Mouse (Mus musculus): ENCODE data around the gene Runx1. TPM values are rescaled to one million over a fixed set of nuclear protein-coding genes. Genes with fewer than 3 reads are reported as not detected.

Runx1 gene
- total and polyA plus RNA-seq, 3 experiments, result 3.1 to 10.9 (median 4.7) TPM

DNA sequence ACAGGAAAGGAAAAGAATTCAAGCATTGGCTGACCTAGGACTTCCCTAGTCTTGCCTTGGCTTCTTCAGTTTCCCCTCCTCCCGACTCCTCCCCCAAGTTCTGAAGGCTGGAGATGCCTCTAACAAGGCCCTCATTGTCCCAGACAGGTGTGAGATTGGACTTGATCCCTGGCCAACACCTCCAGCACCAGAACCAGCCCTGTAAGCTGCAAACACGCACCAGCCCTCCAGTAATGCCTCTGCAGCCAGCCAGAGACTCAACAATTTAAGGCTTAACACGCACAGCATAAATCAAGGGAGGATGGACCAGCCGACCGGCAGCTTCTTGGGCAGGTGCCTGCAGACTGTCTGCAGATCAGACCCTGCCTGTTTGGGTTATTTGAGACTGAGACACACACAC is 195.0 kb downstream of the Runx1 start:
- Histone ChIP-seq H3K9ac (ENCODE audit: insufficient read depth, low read depth) (no peak overlapping the region), H3K27ac (ENCODE audit: insufficient read depth, low read depth) (no peak overlapping the region), H3K4me1 (ENCODE audit: control insufficient read depth in 1 of 2, insufficient read depth in 2 of 2) (peaks cover 25 to 54% of the 10 kb centered on the region in 2 experiments), H3K27me3 (replicated peaks) (no peaks in the 10 kb centered on the region), H3K79me2 (replicated peaks; ENCODE audit: control insufficient read depth, extremely low read depth, insufficient read depth, poor library complexity, severe bottlenecking) (no peaks in the 10 kb centered on the region), H3K36me3 (replicated peaks in 1 of 2; ENCODE audit: control insufficient read depth in 1 of 2, insufficient read depth in 1 of 2, low read length in 1 of 2) (peaks cover 0 to 76% of the 10 kb centered on the region in 2 experiments), H3K4me3 (replicated peaks in 1 of 3; ENCODE audit: low read depth in 2 of 3, low read length in 2 of 3, poor library complexity in 1 of 3) (no peak overlapping the region), H3K9me3 (replicated peaks; ENCODE audit: low read length) (no peaks in the 10 kb centered on the region), H3K4me2 (ENCODE audit: insufficient read depth, low read depth, poor library complexity, severe bottlenecking) (no peak overlapping the region)
- dilution Hi-C loops (cut with MboI; ENCODE audit: extremely low pct_ligation_motif_present, extremely low pct_unique_long_range_greater_than_20kb, low sequenced_read_pairs), result no loop called here
- TF ChIP-seq NRF1 (IDR thresholded peaks at IDR 0.05; ENCODE audit: low read depth, low read length), result peak; percentile 2; the same call in 1 of the 2 replicates
- no peak for TF ChIP-seq MAX (IDR thresholded peaks at IDR 0.05; ENCODE audit: low read length)
- in situ Hi-C loops (cut with MboI; ENCODE audit: low pct_ligation_motif_present, low pct_unique_long_range_greater_than_20kb, low sequenced_read_pairs), result no loop called here
- no peak for DNase-seq (ENCODE audit: extremely low read depth)

DNA sequence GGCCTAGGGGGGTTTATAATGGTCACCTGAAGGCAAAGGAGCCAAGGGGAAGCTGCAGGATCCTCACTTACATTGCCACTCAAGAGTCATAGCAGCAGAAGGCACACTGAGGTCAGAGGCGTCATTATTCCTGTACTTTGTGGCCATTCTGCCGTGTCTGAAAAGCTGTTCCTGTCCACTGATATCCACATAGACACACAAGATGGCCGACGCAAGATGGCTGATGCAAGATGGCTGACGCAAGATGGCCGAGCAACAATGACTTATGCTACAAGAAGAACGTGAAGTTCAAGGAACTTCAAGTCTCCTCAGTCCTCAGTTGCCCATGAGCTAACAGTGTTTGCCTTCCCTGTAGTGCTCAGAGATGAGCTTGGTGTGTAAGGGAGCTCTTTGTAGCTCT is 196.1 kb downstream of the Runx1 start:
- no peaks in the 10 kb centered on the region for H3K9me3 ChIP-seq (replicated peaks; ENCODE audit: low read length)
- H3K27ac ChIP-seq (ENCODE audit: insufficient read depth, low read depth), result no peak overlapping the region
- H3K79me2 ChIP-seq (replicated peaks; ENCODE audit: control insufficient read depth, extremely low read depth, insufficient read depth, poor library complexity, severe bottlenecking), result no peaks in the 10 kb centered on the region
- H3K4me3 ChIP-seq (replicated peaks in 1 of 3; ENCODE audit: low read depth in 2 of 3, low read length in 2 of 3, poor library complexity in 1 of 3), result no peak overlapping the region
- no peak for DNase-seq (ENCODE audit: extremely low read depth)
- H3K36me3 ChIP-seq (replicated peaks in 1 of 2; ENCODE audit: control insufficient read depth in 1 of 2, insufficient read depth in 1 of 2, low read length in 1 of 2), result peaks cover 0 to 76% of the 10 kb centered on the region in 2 experiments
- dilution Hi-C loops (cut with MboI; ENCODE audit: extremely low pct_ligation_motif_present, extremely low pct_unique_long_range_greater_than_20kb, low sequenced_read_pairs), result no loop called here
- TF ChIP-seq POLR2AphosphoS2 (IDR thresholded peaks at IDR 0.05; ENCODE audit: low read depth, low read length), result no peak
- TF ChIP-seq NRF1 (IDR thresholded peaks at IDR 0.05; ENCODE audit: low read depth, low read length), result peak; percentile 67
- H3K4me2 ChIP-seq (ENCODE audit: insufficient read depth, low read depth, poor library complexity, severe bottlenecking), result no peak overlapping the region
- no peaks in the 10 kb centered on the region for H3K27me3 ChIP-seq (replicated peaks)
- peaks cover 25 to 55% of the 10 kb centered on the region in 2 experiments for H3K4me1 ChIP-seq (ENCODE audit: control insufficient read depth in 1 of 2, insufficient read depth in 2 of 2)
- no peak overlapping the region for H3K9ac ChIP-seq (ENCODE audit: insufficient read depth, low read depth)
- in situ Hi-C loops (cut with MboI; ENCODE audit: low pct_ligation_motif_present, low pct_unique_long_range_greater_than_20kb, low sequenced_read_pairs), result no loop called here

GRCm38 (mm10) chr16:92627262-92627661 is 198.7 kb downstream of the Runx1 start:
- H3K36me3 ChIP-seq (replicated peaks in 1 of 2; ENCODE audit: control insufficient read depth in 1 of 2, insufficient read depth in 1 of 2, low read length in 1 of 2), result peaks cover 3 to 81% of the 10 kb centered on the region in 2 experiments
- no peaks in the 10 kb centered on the region for H3K27me3 ChIP-seq (replicated peaks)
- dilution Hi-C loops (cut with MboI; ENCODE audit: extremely low pct_ligation_motif_present, extremely low pct_unique_long_range_greater_than_20kb, low sequenced_read_pairs), result no loop called here
- peaks cover 22 to 66% of the 10 kb centered on the region in 2 experiments for H3K4me1 ChIP-seq (ENCODE audit: control insufficient read depth in 1 of 2, insufficient read depth in 2 of 2)
- TF ChIP-seq MAX (IDR thresholded peaks at IDR 0.05; ENCODE audit: low read length), result no peak
- no peak for TF ChIP-seq MAFK (IDR thresholded peaks at IDR 0.05; ENCODE audit: insufficient replicate concordance, low read length)
- TF ChIP-seq ZKSCAN1 (IDR thresholded peaks at IDR 0.05; ENCODE audit: borderline replicate concordance, low read depth, low read length), result no peak
- TF ChIP-seq POLR2A (IDR thresholded peaks at IDR 0.05; ENCODE audit: low read depth, low read length), result no peak
- TF ChIP-seq MAZ (IDR thresholded peaks at IDR 0.05; ENCODE audit: low read depth, low read length), result no peak
- no peak for TF ChIP-seq SIN3A (IDR thresholded peaks at IDR 0.05; ENCODE audit: low read length)
- TF ChIP-seq NRF1 (IDR thresholded peaks at IDR 0.05; ENCODE audit: low read depth, low read length), result no peak
- no peak for TF ChIP-seq SMC3 (IDR thresholded peaks at IDR 0.05; ENCODE audit: low read depth, low read length)
- no peak for TF ChIP-seq JUN (IDR thresholded peaks at IDR 0.05; ENCODE audit: insufficient read depth, low read depth, low read length)
- TF ChIP-seq MXI1 (IDR thresholded peaks at IDR 0.05; ENCODE audit: low read depth, low read length), result no peak
- no peak for TF ChIP-seq USF1 (IDR thresholded peaks at IDR 0.05; ENCODE audit: low read depth, low read length)
- TF ChIP-seq TBP (conservative IDR thresholded peaks at IDR 0.05; ENCODE audit: low read depth, low read length), result no peak
- no peak for TF ChIP-seq IRF4 (IDR thresholded peaks at IDR 0.05; ENCODE audit: low read depth, low read length)
- no peaks in the 10 kb centered on the region for H3K9me3 ChIP-seq (replicated peaks; ENCODE audit: low read length)
- H3K9ac ChIP-seq (ENCODE audit: insufficient read depth, low read depth), result no peak overlapping the region
- in situ Hi-C loops (cut with MboI; ENCODE audit: low pct_ligation_motif_present, low pct_unique_long_range_greater_than_20kb, low sequenced_read_pairs), result no loop called here
- DNase-seq (ENCODE audit: extremely low read depth), result no peak
- H3K4me2 ChIP-seq (ENCODE audit: insufficient read depth, low read depth, poor library complexity, severe bottlenecking), result no peak overlapping the region
- H3K79me2 ChIP-seq (replicated peaks; ENCODE audit: control insufficient read depth, extremely low read depth, insufficient read depth, poor library complexity, severe bottlenecking), result no peaks in the 10 kb centered on the region
- no peak overlapping the region for H3K4me3 ChIP-seq (replicated peaks in 1 of 3; ENCODE audit: low read depth in 2 of 3, low read length in 2 of 3, poor library complexity in 1 of 3)
- H3K27ac ChIP-seq (ENCODE audit: insufficient read depth, low read depth), result no peak overlapping the region
